Mouse (Mus musculus) heart, embryonic 16.5 days (tissue): ENCODE results near the gene 0610010K14Rik. TPM values are rescaled to one million over a fixed set of nuclear protein-coding genes. Genes with fewer than 3 reads are reported as not detected.
A peak's percentile ranks its signal among the peaks of the same experiment; 100 is the strongest.

ENCODE experiments used
- ATAC-seq: fragments of 200-750 bp; cut with Nextera tagmentation; replicated peaks from 2 replicates; pipeline ENCODE4 v1.8.0; 2017; ENCODE audit warnings: moderate number of reproducible peaks; ENCODE audit not compliant: insufficient read depth, low FRiP score; ENCODE audit errors: extremely low read depth
- H3K27ac ChIP-seq: fragments of 300-500 bp; sonication (generic); 2 replicates; pipeline ENCODE4 v1.5.1; 2014; ENCODE audit warnings: mild to moderate bottlenecking, low read length, control low read depth, moderate library complexity
- H3K27me3 ChIP-seq: fragments of 300-500 bp; sonication (generic); 2 replicates; pipeline ENCODE4 v1.6.1; 2014; ENCODE audit warnings: low read length, mixed read lengths; ENCODE audit not compliant: control insufficient read depth, insufficient read depth
- H3K36me3 ChIP-seq: fragments of 300-500 bp; sonication (generic); 2 replicates; pipeline ENCODE4 v1.6.1; 2014; ENCODE audit not compliant: control insufficient read depth, insufficient read depth
- H3K4me1 ChIP-seq: fragments of 300-500 bp; sonication (generic); 2 replicates; pipeline ENCODE4 v1.6.1; 2014; ENCODE audit warnings: low read length, mixed read lengths; ENCODE audit not compliant: control insufficient read depth, insufficient read depth
- H3K4me2 ChIP-seq: fragments of 300-500 bp; sonication (generic); 2 replicates; pipeline ENCODE4 v1.6.1; 2014; ENCODE audit warnings: low read depth, mild to moderate bottlenecking, control low read depth, low read length
- H3K4me3 ChIP-seq: fragments of 300-500 bp; sonication (generic); 2 replicates; pipeline ENCODE4 v1.5.1; 2014; ENCODE audit warnings: mild to moderate bottlenecking, control low read depth, low read length
- H3K9ac ChIP-seq: fragments of 300-500 bp; sonication (generic); 2 replicates; pipeline ENCODE4 v1.6.1; 2014; ENCODE audit warnings: low read length, control low read depth
- H3K9me3 ChIP-seq: fragments of 300-500 bp; sonication (generic); replicated peaks from 2 replicates; pipeline ENCODE4 v1.6.1; 2016; ENCODE audit warnings: low read length; ENCODE audit not compliant: control insufficient read depth
- WGBS: fragments of 180-500 bp; shearing (Covaris S2); extraction: QIAGEN DNeasy Blood & Tissue Kit; methylation state at CpG from one replicate; pipeline ENCODE4 v1.1.7; 2014; 5-methylcytosine and 5-hydroxymethylcytosine counted together
- polyA plus RNA-seq: library from polyadenylated mRNA; unstranded; fragments of >200 nt; fragmentation: Nextera tagmentation; extraction: Ambion mirVana; gene quantifications from 2 replicates; pipeline ENCODE4 v1.2.1, GENCODE M21; 2015

The 0610010K14Rik gene
- polyA plus RNA-seq, 1 experiment from 2014 or later, result 116 TPM

GRCm38 (mm10) chr11:70265252-70265651 lies 27.5 kb upstream of the 0610010K14Rik start:
- WGBS, result 35% methylated on average over 3 of the region's 3 CpGs
- no peak for ATAC-seq
- no peaks in the 10 kb centered on the region for H3K9me3 ChIP-seq
- H3K27ac ChIP-seq, result peak overlapping the region; percentile 45; the same call in 1 of the 2 replicates
- H3K4me1 ChIP-seq, result peaks cover 11% of the 10 kb centered on the region
- no peak overlapping the region for H3K4me2 ChIP-seq
- H3K27me3 ChIP-seq, result no peaks in the 10 kb centered on the region
- no peaks in the 10 kb centered on the region for H3K36me3 ChIP-seq
- H3K9ac ChIP-seq, result no peak overlapping the region
- H3K4me3 ChIP-seq, result no peak overlapping the region

DNA sequence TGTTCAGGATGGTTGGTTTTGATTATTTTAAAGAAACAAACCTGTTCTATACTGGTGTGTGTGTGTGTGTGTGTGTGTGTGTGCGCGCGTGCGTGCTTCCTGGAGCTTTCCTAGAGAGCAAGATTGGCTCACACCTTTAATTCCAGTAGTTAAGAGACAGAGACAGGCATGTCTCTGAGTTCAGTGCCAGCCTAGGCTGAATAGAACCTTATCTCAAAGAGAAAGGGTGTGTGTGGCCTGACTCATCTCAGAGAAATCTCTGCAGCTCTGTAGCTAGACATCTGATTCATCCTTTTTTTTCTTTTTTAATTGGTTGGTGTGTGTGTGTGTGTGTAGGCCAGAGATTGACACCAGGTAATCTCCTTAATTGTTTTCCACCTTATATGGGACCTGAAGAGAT lies 21.3 kb upstream of the 0610010K14Rik start:
- peaks cover 11% of the 10 kb centered on the region for H3K27me3 ChIP-seq
- no peaks in the 10 kb centered on the region for H3K4me1 ChIP-seq
- no peak overlapping the region for H3K27ac ChIP-seq
- H3K9ac ChIP-seq, result no peak overlapping the region
- no peak overlapping the region for H3K4me2 ChIP-seq
- ATAC-seq, result no peak
- H3K9me3 ChIP-seq, result no peaks in the 10 kb centered on the region
- no peak overlapping the region for H3K4me3 ChIP-seq
- WGBS, result 93% methylated on average over 4 of the region's 4 CpGs
- no peaks in the 10 kb centered on the region for H3K36me3 ChIP-seq

- Histone ChIP-seq H3K27me3 (peaks cover 26% of the 10 kb centered on the region), H3K4me1 (no peaks in the 10 kb centered on the region), H3K4me3 (peak within 1 kb of the TSS; percentile 49), H3K9me3 (no peaks in the 10 kb centered on the region), H3K4me2 (peak within 1 kb of the TSS; percentile 67), H3K36me3 (no peaks in the 10 kb centered on the region), H3K27ac (no peak within 1 kb of the TSS), H3K9ac (peak within 1 kb of the TSS; percentile 65)
- peak; percentile 65 for ATAC-seq
- WGBS, result 3% methylated on average over 25 of the region's 25 CpGs
Observed at GRCm38 (mm10) chr11:70254931-70255531, 17.3 kb upstream of the 0610010K14Rik start, which contains the start of gene Alox12. Gene Alox12 (minus strand): TSS chr11:70255353.

DNA sequence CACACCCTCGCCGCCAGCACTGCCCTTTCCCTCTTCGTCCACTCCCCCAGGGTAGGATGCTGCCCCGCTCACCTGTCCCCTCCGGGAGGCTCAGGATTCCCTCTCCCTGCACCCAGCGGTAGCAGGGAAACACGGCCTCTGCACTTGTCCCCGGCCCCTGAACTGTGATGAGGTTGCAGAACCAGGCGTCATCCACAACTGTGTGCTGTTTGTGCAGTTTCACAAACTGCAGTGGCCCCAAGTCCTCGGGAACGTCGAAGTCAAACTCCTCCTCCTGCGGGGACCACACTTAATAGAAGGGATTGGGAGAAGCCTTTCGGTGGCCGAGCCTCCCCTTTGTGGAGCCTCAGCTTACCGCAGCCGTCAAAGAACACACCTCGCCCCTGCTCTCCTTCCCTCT lies 16.6 kb upstream of the 0610010K14Rik start:
- Histone ChIP-seq H3K4me1 (no peaks in the 10 kb centered on the region), H3K4me2 (peak overlapping the region; percentile 67), H3K4me3 (peak overlapping the region; percentile 49), H3K9me3 (no peaks in the 10 kb centered on the region), H3K9ac (peak overlapping the region; percentile 11; the same call in 1 of the 2 replicates), H3K36me3 (no peaks in the 10 kb centered on the region), H3K27me3 (peaks cover 26% of the 10 kb centered on the region), H3K27ac (no peak overlapping the region)
- 4% methylated on average over 18 of the region's 18 CpGs for WGBS
- no peak for ATAC-seq

DNA sequence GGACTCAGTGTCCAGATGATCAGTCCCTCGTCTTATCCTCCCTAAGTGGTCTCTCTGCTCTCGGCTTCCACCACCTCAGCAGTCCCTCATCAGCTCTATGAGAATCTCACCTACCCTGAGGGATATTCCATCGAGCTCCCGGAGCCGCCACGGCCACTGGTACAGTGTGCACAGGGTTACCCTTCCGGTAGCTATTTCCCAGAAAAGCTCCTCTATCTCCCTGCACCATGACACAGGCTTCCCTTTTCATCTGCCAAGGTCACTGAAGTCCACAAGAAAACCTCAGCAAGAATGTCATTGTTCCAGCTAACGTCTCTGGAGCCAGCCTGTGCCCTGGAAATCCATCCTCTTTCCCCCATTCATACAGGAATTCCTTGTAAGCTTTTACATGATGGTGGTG lies 14.1 kb upstream of the 0610010K14Rik start:
- ATAC-seq, result no peak
- Histone ChIP-seq H3K27me3 (peaks cover 26% of the 10 kb centered on the region), H3K9ac (no peak overlapping the region), H3K4me2 (no peak overlapping the region), H3K9me3 (no peaks in the 10 kb centered on the region), H3K27ac (no peak overlapping the region), H3K36me3 (no peaks in the 10 kb centered on the region), H3K4me1 (no peaks in the 10 kb centered on the region), H3K4me3 (no peak overlapping the region)
- WGBS, result 61% methylated on average over 8 of the region's 8 CpGs

DNA sequence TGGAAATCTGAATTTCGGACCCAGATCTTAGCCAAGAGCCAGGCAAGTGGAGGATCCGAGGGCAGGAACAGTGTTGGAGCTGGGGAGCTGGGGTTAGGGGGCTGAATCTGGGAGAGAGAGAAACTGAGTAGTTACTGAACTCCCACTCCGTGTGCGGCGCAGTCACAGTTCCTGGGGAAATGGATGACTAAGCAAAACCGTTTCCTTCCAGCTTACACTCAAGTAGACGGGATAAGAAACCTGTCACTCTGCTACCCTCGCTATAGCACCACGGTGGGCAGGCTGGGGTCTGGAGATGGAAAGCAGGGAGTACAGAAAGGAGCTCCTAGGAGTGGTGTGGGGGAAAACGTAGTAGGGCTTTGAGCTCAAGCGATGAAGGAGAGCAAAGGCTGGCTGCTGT lies 12.4 kb upstream of the 0610010K14Rik start:
- 53% methylated on average over 11 of the region's 11 CpGs for WGBS
- Histone ChIP-seq H3K9me3 (no peaks in the 10 kb centered on the region), H3K9ac (no peak overlapping the region), H3K4me2 (no peak overlapping the region), H3K4me1 (no peaks in the 10 kb centered on the region), H3K36me3 (no peaks in the 10 kb centered on the region), H3K27ac (no peak overlapping the region), H3K27me3 (peaks cover 24% of the 10 kb centered on the region), H3K4me3 (no peak overlapping the region)
- no peak for ATAC-seq

DNA sequence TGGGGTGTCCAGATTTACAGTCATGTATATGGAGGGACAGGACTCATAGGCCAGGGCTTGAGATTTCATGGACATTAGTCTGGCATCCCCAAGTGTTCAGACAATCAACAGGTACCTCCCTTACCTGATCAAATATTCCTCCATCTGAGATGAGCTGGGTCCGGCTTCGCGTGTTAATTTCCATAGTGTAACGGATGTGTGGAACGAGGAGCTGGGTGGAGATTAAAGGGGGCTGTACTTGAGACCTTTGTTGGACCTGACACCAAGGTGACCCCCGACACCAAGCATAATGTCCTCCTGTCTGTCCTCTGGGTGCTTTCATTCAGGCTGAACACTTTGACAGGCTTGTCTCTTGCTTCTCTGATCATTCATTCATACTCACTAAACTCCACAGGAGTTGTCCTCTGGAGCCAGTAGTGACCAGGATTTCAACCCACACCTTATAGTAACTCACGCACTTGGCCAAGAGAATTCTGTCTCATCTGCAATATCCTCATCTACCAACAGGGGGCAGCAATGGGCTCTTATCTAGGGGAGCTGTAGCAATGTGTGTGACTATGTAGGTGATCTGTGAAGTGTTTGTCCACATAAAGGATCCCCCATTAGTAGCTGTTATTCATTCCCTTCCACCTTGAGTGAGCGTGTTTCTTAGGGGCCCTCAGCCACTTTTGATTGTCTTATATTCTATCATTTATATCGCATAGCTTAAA lies 9.6 kb upstream of the 0610010K14Rik start:
- no peak overlapping the region for H3K4me2 ChIP-seq
- H3K9ac ChIP-seq, result no peak overlapping the region
- ATAC-seq, result no peak
- no peaks in the 10 kb centered on the region for H3K36me3 ChIP-seq
- no peak overlapping the region for H3K4me3 ChIP-seq
- no peaks in the 10 kb centered on the region for H3K4me1 ChIP-seq
- H3K27ac ChIP-seq, result no peak overlapping the region
- H3K27me3 ChIP-seq, result peaks cover 6% of the 10 kb centered on the region
- 38% methylated on average over 9 of the region's 9 CpGs for WGBS
- no peaks in the 10 kb centered on the region for H3K9me3 ChIP-seq

DNA sequence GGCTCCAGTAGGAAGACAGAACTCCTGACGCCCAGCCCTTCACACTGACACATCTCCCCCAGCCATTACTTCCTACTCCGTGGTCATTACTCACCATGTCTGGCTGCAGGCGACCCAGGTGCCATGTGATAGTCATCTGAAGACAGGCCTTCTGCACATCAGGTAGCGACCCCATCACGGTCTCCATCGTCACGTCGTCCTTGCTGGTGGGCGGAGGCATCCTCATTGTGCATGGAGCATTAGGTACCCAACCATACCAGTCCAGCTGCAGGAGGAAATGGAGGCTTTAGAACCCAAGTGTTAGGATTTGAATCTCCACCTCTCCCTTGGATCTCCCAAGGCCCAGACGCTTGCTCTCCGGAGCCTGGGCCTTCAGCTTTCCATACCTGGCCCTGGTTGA lies 4.9 kb upstream of the 0610010K14Rik start:
- no peak overlapping the region for H3K9ac ChIP-seq
- H3K27ac ChIP-seq, result no peak overlapping the region
- no peak for ATAC-seq

GRCm38 (mm10) chr11:70239541-70240279 lies 2.0 kb upstream of the 0610010K14Rik start, which contains the start of the genes Gm21988 and Rnasek:
Gene Gm21988 (minus strand): TSS chr11:70239830.
Gene Rnasek (minus strand): TSS chr11:70239842.
- Histone ChIP-seq H3K4me1 (peaks cover 26% of the 10 kb centered on the region), H3K4me2 (peak within 1 kb of the TSS; percentile 95), H3K36me3 (peaks cover 10% of the 10 kb centered on the region; the same call in 1 of the 2 replicates), H3K27ac (peak within 1 kb of the TSS; percentile 95), H3K9ac (peak within 1 kb of the TSS; percentile 94), H3K4me3 (peak within 1 kb of the TSS; percentile 98), H3K27me3 (peaks cover 2% of the 10 kb centered on the region; the same call in 1 of the 2 replicates), H3K9me3 (no peaks in the 10 kb centered on the region)
- peak; percentile 15; the same call in 1 of the 2 replicates for ATAC-seq
- 1% methylated on average over 32 of the region's 35 CpGs for WGBS

More for the DNA sequence above, 4.9 kb upstream of the 0610010K14Rik start:
- Histone ChIP-seq H3K36me3 (no peaks in the 10 kb centered on the region), H3K4me2 (no peak overlapping the region), H3K4me3 (no peak overlapping the region), H3K4me1 (peaks cover 15% of the 10 kb centered on the region), H3K27me3 (peaks cover 5% of the 10 kb centered on the region; the same call in 1 of the 2 replicates), H3K9me3 (no peaks in the 10 kb centered on the region)
- 63% methylated on average over 11 of the region's 11 CpGs for WGBS
